Mouse (Mus musculus) liver, embryonic 14 days (tissue): Measurements from ENCODE around the gene Vmn1r54. TPM values are rescaled to one million over a fixed set of nuclear protein-coding genes. Genes with fewer than 3 reads are reported as not detected.

Source experiments
- polyA plus RNA-seq: library from polyadenylated mRNA; depleted of rRNA; stranded (reverse); fragments of >200 nt; gene quantifications from 2 replicates; pipeline ENCODE4 v1.2.3, GENCODE M21; 2012; rRNA removed

Vmn1r54 gene
- polyA plus RNA-seq = not detected in 2 replicates

GRCm38 (mm10) chr6:90246000-90246399 is at the start of gene Vmn1r54:
TSS of gene Vmn1r54 (plus strand) at chr6:90246300.

GRCm38 (mm10) chr6:90202493-90202892 is 43.6 kb upstream of the Vmn1r54 start, which contains the start of gene V1ra8:
TSS of gene V1ra8 (plus strand) at chr6:90202793.

GRCm38 (mm10) chr6:90224338-90224737 is 21.8 kb upstream of the Vmn1r54 start, which contains the start of gene Vmn1r53:
TSS of gene Vmn1r53 (minus strand) at chr6:90224438.

GRCm38 (mm10) chr6:90300919-90301318 is 54.8 kb downstream of the Vmn1r54 start, which contains the start of gene BC048671:
TSS of gene BC048671 (plus strand) at chr6:90301219.

Other genes starting within 250 kb of the Vmn1r54 start
- not detected in 2 replicates for gene Vmn1r47, start 230.2 kb upstream of the Vmn1r54 start, polyA plus RNA-seq
- gene Vmn1r48, start 209.5 kb upstream of the Vmn1r54 start, polyA plus RNA-seq = not detected in 2 replicates
- gene Vmn1r49, start 167.8 kb upstream of the Vmn1r54 start, polyA plus RNA-seq = not detected in 2 replicates
- not detected in 2 replicates for gene Vmn1r50, start 144.9 kb upstream of the Vmn1r54 start, polyA plus RNA-seq
- not detected in 2 replicates for gene Vmn1r51, start 123.7 kb upstream of the Vmn1r54 start, polyA plus RNA-seq
- gene Vmn1r52, start 71.5 kb upstream of the Vmn1r54 start, polyA plus RNA-seq = not detected in 2 replicates
- not detected in 2 replicates for gene V1ra8, start 43.5 kb upstream of the Vmn1r54 start, polyA plus RNA-seq
- gene Vmn1r53, start 21.9 kb upstream of the Vmn1r54 start, polyA plus RNA-seq = 0.02 TPM in 1 of 2 replicates, not detected in the other
- not detected in 2 replicates for gene BC048671, start 54.9 kb downstream of the Vmn1r54 start, polyA plus RNA-seq
- 8.1 and 9.9 TPM in 2 replicates for gene Chst13, start 78.9 kb downstream of the Vmn1r54 start, polyA plus RNA-seq
- 13.0 and 16.6 TPM in 2 replicates for gene Uroc1, start 87.0 kb downstream of the Vmn1r54 start, polyA plus RNA-seq
- gene Zxdc, start 123.2 kb downstream of the Vmn1r54 start, polyA plus RNA-seq = 2.9 and 3.4 TPM in 2 replicates
- gene Cfap100, start 182.5 kb downstream of the Vmn1r54 start, polyA plus RNA-seq = 0.03 and 0.05 TPM in 2 replicates
- gene Klf15, start 216.3 kb downstream of the Vmn1r54 start, polyA plus RNA-seq = 6.5 and 7.0 TPM in 2 replicates
- 9.1 and 10.2 TPM in 2 replicates for gene Aldh1l1, start 240.1 kb downstream of the Vmn1r54 start, polyA plus RNA-seq